Mouse (Mus musculus): ENCODE measurements around the gene Il17d.
A peak's percentile ranks its signal among the peaks of the same experiment; 100 is the strongest.

Gene Il17d

GRCm38 (mm10) chr14:57535646-57536045, 11.1 kb downstream of the Il17d start:
- DNase-seq = no peak

DNA sequence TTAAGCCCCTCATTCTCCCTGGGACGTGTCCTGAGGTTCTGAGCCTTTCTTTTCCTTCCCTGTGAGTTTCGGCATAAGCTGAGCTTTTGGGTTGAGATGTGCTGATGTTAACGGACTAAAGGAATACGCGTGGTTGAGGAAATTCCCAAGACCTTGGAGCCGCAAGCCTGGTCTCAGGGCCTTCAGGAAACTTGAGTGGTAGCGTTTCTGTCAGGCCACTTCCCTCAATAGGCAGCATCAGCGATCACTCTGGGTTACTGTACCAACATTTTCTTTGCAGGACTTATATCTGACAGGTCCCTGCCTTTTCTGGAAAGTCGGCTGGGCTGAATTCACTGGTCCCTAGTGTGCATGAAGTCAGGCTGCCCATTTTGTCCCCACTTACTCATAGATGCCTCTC, 12.2 kb downstream of the Il17d start:
- DNase-seq = no peak

DNA sequence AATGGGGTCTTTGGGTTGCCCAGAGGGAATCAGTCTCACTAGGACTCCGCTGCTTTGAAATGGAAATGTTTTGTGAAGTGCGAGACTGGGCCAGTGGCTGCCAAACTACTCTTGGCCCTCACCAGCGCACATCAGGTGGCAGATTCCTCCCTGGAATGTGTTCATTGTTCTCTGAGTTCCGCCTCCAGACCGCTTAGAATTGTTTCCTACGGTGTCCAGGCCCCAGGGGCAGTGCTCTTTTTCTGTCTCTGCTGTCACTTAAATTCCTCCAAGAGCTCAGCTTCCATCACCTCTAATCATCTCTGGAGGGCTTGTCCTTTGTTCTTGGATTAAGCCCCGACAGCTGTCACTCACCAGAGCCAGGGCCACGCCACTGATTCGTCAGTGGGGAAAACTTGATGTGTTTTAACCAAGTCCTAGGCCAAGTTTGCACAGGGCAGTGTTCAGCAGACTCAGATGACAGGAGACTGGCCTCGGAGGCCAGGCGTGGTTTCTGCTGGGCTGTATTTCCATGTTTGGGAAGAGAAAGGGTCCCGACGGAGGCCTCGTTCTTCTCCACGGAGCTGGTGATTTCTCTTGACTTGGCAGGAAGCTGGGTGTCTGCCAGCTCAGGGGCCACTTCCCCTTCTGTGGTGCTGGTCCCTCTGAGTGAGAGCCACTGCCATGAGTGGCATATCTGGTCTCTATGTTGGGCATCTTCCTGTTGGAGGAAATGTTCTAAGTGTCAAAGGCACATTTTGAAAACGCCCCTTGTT, 12.9 kb downstream of the Il17d start:
- DNase-seq = no peak

GRCm38 (mm10) chr14:57540683-57541082, 16.1 kb downstream of the Il17d start:
- no peak for DNase-seq

DNA sequence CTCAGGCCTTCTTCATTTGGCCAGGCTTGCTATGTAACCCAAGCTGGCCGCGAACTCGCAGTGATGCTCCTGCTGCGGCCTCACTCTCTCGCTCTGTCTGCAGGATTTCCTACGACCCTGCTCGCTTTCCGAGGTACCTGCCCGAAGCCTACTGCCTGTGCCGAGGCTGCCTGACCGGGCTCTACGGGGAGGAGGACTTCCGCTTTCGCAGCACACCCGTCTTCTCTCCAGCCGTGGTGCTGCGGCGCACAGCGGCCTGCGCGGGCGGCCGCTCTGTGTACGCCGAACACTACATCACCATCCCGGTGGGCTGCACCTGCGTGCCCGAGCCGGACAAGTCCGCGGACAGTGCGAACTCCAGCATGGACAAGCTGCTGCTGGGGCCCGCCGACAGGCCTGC, 17.7 kb downstream of the Il17d start:
- no peak for DNase-seq

DNA sequence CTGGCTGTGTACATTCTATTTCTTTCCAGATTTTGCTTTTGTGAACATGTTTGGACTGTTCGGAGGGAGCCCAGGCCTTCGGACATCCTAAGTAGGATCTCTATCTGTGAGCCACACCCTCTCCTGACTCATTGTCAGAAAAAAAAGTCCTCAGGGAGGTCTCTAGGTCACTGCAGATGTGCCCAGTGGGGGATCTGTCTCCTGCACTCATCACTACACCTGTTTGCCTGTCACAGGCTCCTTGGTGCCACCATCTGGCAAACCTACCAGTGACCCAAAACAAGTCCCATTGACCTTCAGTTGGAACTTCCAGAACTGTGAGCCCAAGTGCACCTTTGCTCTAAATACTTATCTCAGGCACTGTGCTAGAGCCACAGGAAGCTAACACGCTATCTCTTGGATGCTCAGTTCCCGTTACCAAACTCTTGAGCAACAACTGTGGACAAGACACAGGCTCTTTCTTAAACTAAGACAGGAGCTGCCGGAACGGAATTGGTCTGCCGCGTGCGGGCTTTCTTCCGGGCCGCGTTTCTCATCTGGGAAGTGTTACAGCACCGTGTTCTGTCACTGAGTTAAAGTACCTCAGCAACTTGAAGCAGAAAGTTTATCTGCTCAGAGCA, 19.0 kb downstream of the Il17d start:
- DNase-seq = no peak

- DNase-seq = no peak
These were observed 20.9 kb downstream of the Il17d start for GRCm38 (mm10) chr14:57545526-57545925.

- no peak for DNase-seq
These were observed 21.6 kb downstream of the Il17d start for GRCm38 (mm10) chr14:57546131-57546530.

GRCm38 (mm10) chr14:57546557-57547021, 22.0 kb downstream of the Il17d start:
- DNase-seq = no peak

GRCm38 (mm10) chr14:57547062-57547461, 22.5 kb downstream of the Il17d start:
- DNase-seq = no peak

DNA sequence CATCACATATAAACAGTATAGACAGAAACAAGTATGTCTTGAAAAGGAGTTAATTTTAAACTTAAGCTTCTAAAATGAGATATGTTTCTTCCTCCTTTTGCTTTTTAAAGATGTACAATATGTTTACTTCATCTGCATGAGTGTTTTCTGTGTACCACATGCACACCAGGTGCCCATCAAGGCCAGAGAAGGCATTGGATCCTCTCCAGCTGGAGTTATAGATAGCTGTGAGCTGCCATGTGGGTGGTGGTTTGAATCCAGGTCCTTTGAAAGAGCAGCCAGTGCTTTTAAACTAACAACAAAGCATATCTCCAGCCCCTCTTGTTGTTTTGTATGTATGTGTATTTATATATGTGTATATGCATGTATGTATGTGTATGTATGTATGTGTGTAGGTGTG, 28.4 kb downstream of the Il17d start:
- DNase-seq = no peak

- DNase-seq = no peak
These were observed 29.9 kb downstream of the Il17d start for GRCm38 (mm10) chr14:57554434-57554833.

- DNase-seq = no peak
These were observed 31.0 kb downstream of the Il17d start for GRCm38 (mm10) chr14:57555471-57556070.

GRCm38 (mm10) chr14:57556922-57557321, 32.3 kb downstream of the Il17d start:
- no peak for DNase-seq

DNA sequence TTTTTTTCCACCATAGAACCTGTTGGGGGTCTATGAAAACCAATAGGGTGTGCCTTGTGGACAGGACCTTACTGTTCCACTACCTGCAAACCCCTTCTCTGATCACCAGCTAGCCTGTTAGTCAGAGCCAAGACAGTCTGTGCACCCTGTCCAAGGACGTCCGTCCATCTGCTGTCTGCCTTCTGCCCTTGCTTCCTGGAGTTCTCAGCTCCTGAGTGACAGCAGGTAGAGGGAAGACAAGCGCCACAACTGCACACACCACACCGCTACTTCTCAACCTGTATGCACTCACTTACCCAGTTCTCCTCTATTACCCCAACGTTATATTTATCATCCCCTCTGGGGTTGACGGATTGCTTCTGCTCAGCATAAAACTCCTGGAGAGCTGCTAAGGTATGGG, 41.0 kb downstream of the Il17d start:
- DNase-seq = peak; percentile 63

DNA sequence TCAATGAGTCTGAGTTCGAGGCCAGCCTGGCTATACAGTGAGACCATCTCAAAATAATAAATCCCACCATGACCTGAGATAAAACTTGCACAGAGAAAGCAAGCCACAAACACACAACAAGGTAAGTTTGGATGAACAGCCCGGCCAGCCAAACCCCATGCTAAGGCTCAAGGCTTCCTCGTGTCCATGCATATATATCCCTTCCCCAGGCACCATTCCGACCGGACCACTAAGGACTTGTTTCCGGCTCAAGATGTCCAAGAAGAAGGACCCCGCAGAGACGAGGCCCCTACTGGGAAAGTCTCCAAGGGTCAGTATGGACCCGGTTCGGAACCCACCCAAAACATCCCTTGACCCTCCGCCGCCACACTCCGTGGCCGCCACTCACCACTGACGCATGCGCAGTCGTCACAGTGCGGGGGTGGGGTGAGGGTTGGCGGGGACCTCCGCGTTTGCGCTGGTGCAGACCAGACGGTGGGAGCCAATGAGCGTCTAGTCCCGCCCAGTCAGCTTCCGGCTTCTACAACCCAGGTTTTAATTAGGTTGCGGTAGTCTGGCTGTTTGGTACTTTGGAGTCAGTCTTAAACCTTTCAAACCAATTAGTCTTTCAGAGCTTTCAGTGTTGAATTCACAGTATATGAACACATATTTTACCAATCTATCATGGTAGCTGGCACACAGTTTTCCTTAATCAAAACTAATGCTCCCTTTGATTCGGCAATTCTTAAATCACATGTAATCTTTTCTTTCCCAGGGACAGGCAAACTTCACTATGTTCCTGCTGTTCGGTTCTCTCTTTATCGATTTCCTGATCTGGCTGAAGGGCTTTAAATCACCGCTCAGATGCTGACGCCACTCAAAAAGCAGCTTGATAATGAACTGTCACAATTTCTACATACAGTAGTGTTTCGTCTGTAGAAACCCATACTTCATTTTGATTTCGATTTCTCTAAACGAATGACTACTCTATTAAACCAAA, 46.9 kb downstream of the Il17d start, which contains the start of gene Eef1akmt1:
Eef1akmt1 (minus strand) TSS at position 458 of the 979 bp plus-strand sequence.
- DNase-seq = peak; percentile 96

GRCm38 (mm10) chr14:57574792-57575587, 50.4 kb downstream of the Il17d start:
- DNase-seq = no peak

- DNase-seq = no peak
These were observed 51.9 kb downstream of the Il17d start for GRCm38 (mm10) chr14:57576364-57577060.

- no peak for DNase-seq
These were observed 67.3 kb downstream of the Il17d start for GRCm38 (mm10) chr14:57591830-57592229.
